Mouse (Mus musculus) forebrain, postnatal 0 days (tissue): ENCODE data around the gene Pdk2. TPM values are rescaled to one million over a fixed set of nuclear protein-coding genes. Genes with fewer than 3 reads are reported as not detected.

Source experiments
- ATAC-seq: fragments of 200-750 bp; cut with Nextera tagmentation; 2 replicates; pipeline ENCODE4 v1.8.0; 2017; ENCODE audit warnings: mild to moderate bottlenecking, moderate library complexity
- DNase-seq: peaks from one replicate; pipeline ENCODE4 v3.0.0-alpha.2; 2015
- H3K27ac ChIP-seq: fragments of 300-500 bp; sonication (generic); 2 replicates; pipeline ENCODE4 v1.5.1; 2014; ENCODE audit warnings: low read depth, mild to moderate bottlenecking, antibody characterized with exemption, low read length, moderate library complexity, mixed read lengths
- H3K27me3 ChIP-seq: fragments of 300-500 bp; sonication (generic); 2 replicates; pipeline ENCODE4 v1.6.1; 2014; ENCODE audit warnings: mild to moderate bottlenecking, low read length, mixed read lengths; ENCODE audit not compliant: insufficient read depth
- H3K36me3 ChIP-seq: fragments of 300-500 bp; sonication (generic); 2 replicates; pipeline ENCODE4 v1.6.1; 2014; ENCODE audit warnings: mild to moderate bottlenecking, moderate library complexity; ENCODE audit not compliant: insufficient read depth
- H3K4me1 ChIP-seq: fragments of 300-500 bp; sonication (generic); 2 replicates; pipeline ENCODE4 v1.6.1; 2014; ENCODE audit warnings: antibody characterized with exemption; ENCODE audit not compliant: insufficient read depth
- H3K4me2 ChIP-seq: fragments of 300-500 bp; sonication (generic); 2 replicates; pipeline ENCODE4 v1.6.1; 2014; ENCODE audit warnings: low read depth, mild to moderate bottlenecking, moderate library complexity
- H3K4me3 ChIP-seq: fragments of 300-500 bp; sonication (generic); 2 replicates; pipeline ENCODE4 v1.5.1; 2014; ENCODE audit warnings: low read depth, low read length, mixed read lengths
- H3K9ac ChIP-seq: fragments of 300-500 bp; sonication (generic); 2 replicates; pipeline ENCODE4 v1.6.1; 2014; ENCODE audit warnings: mild to moderate bottlenecking
- H3K9me3 ChIP-seq: fragments of 300-500 bp; sonication (generic); 2 replicates; pipeline ENCODE4 v1.6.1; 2016; ENCODE audit warnings: low read length
- CTCF ChIP-seq: sonication (generic); IDR thresholded peaks from 2 replicates; pipeline ENCODE4 v1.5.1; 2016; ENCODE audit warnings: antibody characterized with exemption, control low read depth, low read depth
- WGBS: fragments of 180-500 bp; shearing (Covaris S2); extraction: QIAGEN DNeasy Blood & Tissue Kit; methylation state at CpG from one replicate; pipeline ENCODE4 v1.1.7; 2014; 5-methylcytosine and 5-hydroxymethylcytosine counted together
- polyA plus RNA-seq: library from polyadenylated mRNA; unstranded; fragments of >200 nt; fragmentation: Nextera tagmentation; extraction: Ambion mirVana; gene quantifications from 2 replicates; pipeline ENCODE4 v1.2.1, GENCODE M21; 2015
- total RNA-seq: library from RNA; depleted of rRNA; stranded (reverse); fragments of >200 nt; gene quantifications from 2 replicates; pipeline ENCODE4 v1.2.3, GENCODE M21; 2014

Gene Pdk2
- total and polyA plus RNA-seq, 2 experiments from 2014 or later: 6.9 to 38.1 TPM

DNA sequence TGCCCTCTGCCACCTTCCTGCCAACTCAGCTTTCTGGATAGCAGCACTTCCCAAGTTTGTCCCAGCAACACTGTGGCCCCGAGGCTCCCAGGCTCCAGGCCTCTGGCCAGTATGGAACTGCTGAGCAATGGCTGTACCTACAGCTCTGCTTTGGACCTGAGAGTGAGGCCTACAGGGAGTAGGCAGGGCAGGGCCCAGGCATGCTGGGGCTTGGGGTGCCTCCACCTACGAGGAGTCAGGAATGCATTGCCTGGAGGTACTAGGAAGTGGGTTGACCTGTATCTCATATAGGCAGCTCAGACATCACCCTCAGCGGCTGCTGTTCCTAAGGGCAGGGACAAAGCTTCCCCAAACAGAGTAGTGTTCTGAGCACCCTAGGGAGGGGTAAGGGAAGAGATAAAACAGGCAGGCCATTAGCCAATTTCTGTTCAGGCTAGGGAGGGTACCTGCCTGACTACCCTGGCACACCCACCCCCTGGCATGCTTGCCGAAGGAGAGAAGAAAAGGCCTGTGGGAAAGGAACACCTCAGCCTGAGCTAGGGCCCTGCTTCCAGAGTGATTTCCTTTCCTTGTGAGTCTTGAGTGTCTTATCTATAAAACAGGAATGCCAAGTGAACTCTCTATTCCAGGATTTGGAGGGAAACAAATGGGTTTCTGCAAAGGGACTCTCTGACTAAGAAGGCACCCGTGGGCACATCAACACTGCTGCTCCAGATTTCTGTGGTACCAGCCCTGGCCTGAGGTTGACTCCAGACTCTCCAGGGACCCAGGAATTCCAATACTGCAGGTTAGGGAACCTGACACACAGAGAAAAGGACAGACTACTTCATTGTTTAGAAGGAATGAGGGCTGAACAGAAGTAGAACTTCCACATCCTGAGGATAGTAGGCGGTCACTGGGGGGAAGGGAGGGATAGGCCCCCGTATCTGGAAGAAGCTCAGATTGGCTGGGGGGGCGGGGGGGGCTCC, 29.3 kb upstream of the Pdk2 start:
- TF ChIP-seq CTCF: no peak
- WGBS: 71% methylated on average over 8 of the region's 8 CpGs
- DNase-seq (no peak), ATAC-seq (no peak)
- no peaks in the 10 kb centered on the region for H3K4me1 ChIP-seq
- no peak overlapping the region for H3K4me3 ChIP-seq
- H3K9ac ChIP-seq: no peak overlapping the region
- H3K9me3 ChIP-seq: no peaks in the 10 kb centered on the region
- no peaks in the 10 kb centered on the region for H3K36me3 ChIP-seq
- no peak overlapping the region for H3K27ac ChIP-seq
- no peak overlapping the region for H3K4me2 ChIP-seq
- peaks cover 10% of the 10 kb centered on the region; the same call in 1 of the 2 replicates for H3K27me3 ChIP-seq

DNA sequence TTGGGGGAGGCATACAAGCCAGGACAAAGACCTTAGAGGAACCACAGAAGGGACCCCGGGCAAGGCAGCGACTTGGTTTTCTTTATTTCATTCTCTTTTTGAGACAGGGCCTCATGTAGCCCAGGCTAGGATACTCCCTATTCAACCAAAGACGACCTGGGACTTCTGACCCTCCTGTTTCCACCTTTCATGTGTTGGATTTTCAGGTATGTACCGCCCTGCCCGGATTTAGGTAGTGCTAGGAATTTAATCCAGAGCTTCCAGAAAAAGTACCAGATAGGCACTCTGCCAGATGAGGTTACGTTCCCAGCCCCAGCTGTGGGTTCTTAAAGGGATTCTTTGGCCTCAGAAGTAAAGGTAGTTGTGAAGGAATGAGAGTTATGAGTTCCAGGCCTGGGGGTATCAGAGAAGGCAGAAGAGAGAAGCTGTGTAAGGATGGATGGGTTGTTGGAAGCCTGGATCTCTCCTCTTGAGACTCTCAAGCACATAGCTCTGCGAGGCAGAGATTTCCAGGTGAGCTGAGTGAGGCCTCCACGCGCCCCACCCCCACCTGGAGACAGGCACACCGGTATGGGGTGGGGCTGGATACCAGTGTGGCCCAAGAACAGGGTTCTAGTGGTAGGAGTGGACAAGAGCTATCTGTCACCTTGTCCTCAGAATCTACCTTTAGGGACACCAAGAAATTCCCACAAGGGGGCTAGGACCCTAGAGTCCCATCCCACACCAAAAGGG, 28.2 kb upstream of the Pdk2 start:
- Histone ChIP-seq H3K36me3 (no peaks in the 10 kb centered on the region), H3K9me3 (no peaks in the 10 kb centered on the region), H3K4me3 (no peak overlapping the region), H3K4me2 (no peak overlapping the region), H3K4me1 (no peaks in the 10 kb centered on the region), H3K27me3 (peaks cover 4% of the 10 kb centered on the region; the same call in 1 of the 2 replicates), H3K27ac (no peak overlapping the region), H3K9ac (no peak overlapping the region)
- no peak for TF ChIP-seq CTCF
- DNase-seq (no peak), ATAC-seq (no peak)
- WGBS: 88% methylated on average over 10 of the region's 10 CpGs

DNA sequence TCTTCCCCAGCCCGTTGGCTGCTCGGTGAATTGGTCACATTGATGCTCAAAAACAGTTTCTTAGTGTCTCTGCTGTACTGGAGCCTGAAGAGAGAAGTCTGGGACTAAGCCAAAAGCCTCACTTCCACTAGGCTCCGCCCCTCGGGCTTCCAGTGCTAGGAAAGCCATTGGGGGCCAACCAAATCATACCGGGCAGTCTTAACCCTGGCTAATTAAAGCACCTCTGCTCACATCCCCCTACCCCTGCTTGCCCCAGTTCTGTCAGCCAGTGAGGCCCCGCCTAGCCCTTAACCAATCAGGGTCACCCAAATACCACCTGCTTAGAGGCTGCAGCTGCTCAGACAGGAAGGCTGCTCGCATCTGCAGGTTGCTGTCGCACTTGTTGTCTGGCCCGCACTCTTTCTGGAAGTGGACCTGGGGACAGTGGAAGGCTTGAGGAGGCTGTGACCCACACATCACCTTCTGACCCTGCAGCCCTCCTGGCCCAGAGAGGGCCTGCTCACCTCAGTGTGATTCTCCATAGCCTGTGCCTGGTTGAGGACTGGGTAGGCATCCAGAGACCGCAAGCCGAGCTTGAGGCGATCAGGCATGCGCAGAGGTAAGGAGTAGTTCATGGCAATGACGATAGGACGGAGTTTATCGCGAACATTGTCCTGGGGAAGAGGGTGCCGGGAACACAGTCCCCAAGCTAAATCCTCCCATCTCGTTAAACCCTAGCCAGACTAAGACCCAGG, 15.8 kb upstream of the Pdk2 start:
- Histone ChIP-seq H3K4me1 (no peaks in the 10 kb centered on the region), H3K4me2 (peak overlapping the region; percentile 33), H3K27ac (no peak overlapping the region), H3K4me3 (0 out of 2 replicates have a peak overlapping the region, but pooled peaks have one; percentile 9), H3K27me3 (no peaks in the 10 kb centered on the region), H3K9me3 (no peaks in the 10 kb centered on the region), H3K9ac (peak overlapping the region; percentile 2; the same call in 1 of the 2 replicates), H3K36me3 (peaks cover 17% of the 10 kb centered on the region; the same call in 1 of the 2 replicates)
- DNase-seq (peak; percentile 39), ATAC-seq (peak; percentile 65)
- WGBS: 19% methylated on average over 19 of the region's 19 CpGs
- TF ChIP-seq CTCF: no peak

DNA sequence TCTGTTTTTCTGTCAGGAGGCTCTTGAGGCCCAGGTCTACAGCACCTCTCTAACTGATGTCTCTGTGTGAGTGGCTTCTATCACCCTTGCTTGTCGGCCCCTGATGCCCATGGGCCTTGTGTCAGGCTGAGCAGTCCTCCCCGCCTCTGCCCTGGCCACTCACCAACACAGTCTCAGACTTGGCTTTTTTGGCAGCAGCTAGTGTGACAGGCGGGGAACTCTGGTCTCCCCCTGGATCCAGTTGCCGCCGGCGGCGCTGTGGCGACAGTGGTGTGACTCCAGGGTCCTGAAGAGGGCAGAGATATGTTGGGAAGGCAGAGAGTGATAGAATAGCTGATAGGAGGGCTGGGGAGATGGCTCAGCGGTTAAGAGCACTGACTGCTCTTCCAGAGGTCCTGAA, 11.9 kb upstream of the Pdk2 start:
- Histone ChIP-seq H3K27ac (no peak overlapping the region), H3K4me3 (no peak overlapping the region), H3K4me1 (no peaks in the 10 kb centered on the region), H3K36me3 (peaks cover 18% of the 10 kb centered on the region; the same call in 1 of the 2 replicates), H3K9me3 (no peaks in the 10 kb centered on the region), H3K27me3 (no peaks in the 10 kb centered on the region), H3K9ac (no peak overlapping the region), H3K4me2 (no peak overlapping the region)
- no peak for ATAC-seq
- 78% methylated on average over 9 of the region's 9 CpGs for WGBS
- no peak for DNase-seq
- TF ChIP-seq CTCF: no peak

DNA sequence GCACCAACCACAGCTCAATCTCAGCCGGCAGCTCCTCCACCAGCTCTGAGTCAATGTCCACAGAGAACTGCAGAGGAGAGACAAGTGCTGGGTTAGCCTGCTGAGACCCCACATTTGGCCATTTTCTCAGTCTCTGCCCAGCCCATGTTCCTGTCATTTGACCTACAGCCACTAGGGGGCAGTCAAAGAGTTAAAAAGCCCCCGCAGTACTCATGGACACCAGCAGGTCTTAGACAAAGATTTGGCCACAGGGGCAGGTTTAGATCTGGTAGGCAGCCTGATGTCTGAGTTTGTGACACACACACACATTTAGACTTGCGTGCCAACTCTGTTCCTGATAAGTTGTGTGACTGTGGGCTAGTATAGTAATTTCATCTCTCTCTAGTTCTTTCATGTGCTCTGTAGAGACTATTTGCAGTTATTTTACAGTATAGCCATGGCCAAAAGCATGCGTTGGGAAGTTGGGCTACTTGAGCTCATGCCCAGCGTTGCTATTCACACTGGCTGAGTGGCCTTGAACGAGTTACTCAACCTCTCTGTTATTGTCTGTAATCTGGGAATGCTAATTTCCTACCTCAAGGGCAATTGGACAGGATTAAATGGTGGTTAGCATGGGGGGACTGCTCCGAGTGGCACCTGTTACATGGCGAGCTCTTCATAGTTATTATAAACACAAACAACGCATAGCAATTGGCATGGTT, 6.0 kb upstream of the Pdk2 start:
- peak; percentile 95 for TF ChIP-seq CTCF
- DNase-seq (peak; percentile 76), ATAC-seq (peak; percentile 71)
- H3K4me2 ChIP-seq: no peak overlapping the region
- H3K4me1 ChIP-seq: no peaks in the 10 kb centered on the region
- no peaks in the 10 kb centered on the region for H3K27me3 ChIP-seq
- H3K36me3 ChIP-seq: peaks cover 11% of the 10 kb centered on the region; the same call in 1 of the 2 replicates
- no peak overlapping the region for H3K9ac ChIP-seq
- H3K27ac ChIP-seq: no peak overlapping the region
- no peaks in the 10 kb centered on the region for H3K9me3 ChIP-seq
- H3K4me3 ChIP-seq: no peak overlapping the region
- WGBS: 49% methylated on average over 9 of the region's 9 CpGs
